Mouse (Mus musculus) midbrain, embryonic 12.5 days (tissue): ENCODE results near the gene Alkbh2. TPM values are rescaled to one million over a fixed set of nuclear protein-coding genes. Genes with fewer than 3 reads are reported as not detected.

Experiments
- ATAC-seq: fragments of 200-750 bp; cut with Nextera tagmentation; 2 replicates; pipeline ENCODE4 v1.8.0; 2017; ENCODE audit warnings: low read depth, moderate TSS enrichment, moderate library complexity; ENCODE audit not compliant: low FRiP score
- H3K27ac ChIP-seq: fragments of 300-500 bp; sonication (generic); replicated peaks from 2 replicates; pipeline ENCODE4 v1.5.1; 2016; ENCODE audit warnings: mild to moderate bottlenecking
- H3K27me3 ChIP-seq: fragments of 300-500 bp; sonication (generic); 2 replicates; pipeline ENCODE4 v1.6.1; 2016; ENCODE audit warnings: mild to moderate bottlenecking
- H3K36me3 ChIP-seq: fragments of 300-500 bp; sonication (generic); 2 replicates; pipeline ENCODE4 v1.6.1; 2016
- H3K4me1 ChIP-seq: fragments of 300-500 bp; sonication (generic); 2 replicates; pipeline ENCODE4 v1.6.1; 2016
- H3K4me2 ChIP-seq: fragments of 300-500 bp; sonication (generic); replicated peaks from 2 replicates; pipeline ENCODE4 v1.6.1; 2016; ENCODE audit warnings: mild to moderate bottlenecking, moderate library complexity
- H3K4me3 ChIP-seq: fragments of 300-500 bp; sonication (generic); 2 replicates; pipeline ENCODE4 v1.5.1; 2016; ENCODE audit warnings: mild to moderate bottlenecking
- H3K9ac ChIP-seq: fragments of 300-500 bp; sonication (generic); replicated peaks from 2 replicates; pipeline ENCODE4 v1.6.1; 2016; ENCODE audit warnings: mild to moderate bottlenecking, moderate library complexity
- H3K9me3 ChIP-seq: fragments of 300-500 bp; sonication (generic); 2 replicates; pipeline ENCODE4 v1.6.1; 2016; ENCODE audit warnings: mild to moderate bottlenecking
- WGBS: fragments of 180-500 bp; shearing (Covaris S2); methylation state at CpG from one replicate; pipeline ENCODE4 v1.1.7; 2016; 5-methylcytosine and 5-hydroxymethylcytosine counted together
- polyA plus RNA-seq: library from polyadenylated mRNA; unstranded; fragments of >200 nt; fragmentation: Nextera tagmentation; extraction: Ambion mirVana; gene quantifications from 2 replicates; pipeline ENCODE4 v1.2.1, GENCODE M21; 2016

Gene Alkbh2
- polyA plus RNA-seq, 1 experiment from 2014 or later: 12.7 TPM

DNA sequence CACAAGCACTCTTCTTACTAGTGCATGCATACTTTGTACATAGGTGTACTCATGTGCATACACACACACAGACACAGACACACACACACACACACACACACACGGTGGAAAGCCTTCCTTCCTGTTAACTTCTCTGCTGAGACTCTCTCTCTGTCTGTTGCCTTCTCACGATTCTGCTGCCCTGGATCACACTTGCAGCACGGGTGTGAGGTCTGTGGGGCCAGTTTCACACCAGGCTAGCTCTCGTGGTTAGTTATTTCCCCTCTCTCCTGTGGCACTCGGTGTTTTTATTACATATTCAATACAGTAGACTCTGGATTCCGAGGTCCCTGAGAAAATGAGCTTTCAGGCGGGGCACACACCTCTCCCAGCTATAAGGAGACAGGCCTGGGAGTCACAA is 11.4 kb downstream of the Alkbh2 start:
- Histone ChIP-seq H3K4me3 (no peak overlapping the region), H3K9ac (no peak overlapping the region), H3K4me2 (no peak overlapping the region), H3K36me3 (peaks cover 83% of the 10 kb centered on the region), H3K4me1 (no peaks in the 10 kb centered on the region), H3K27me3 (no peaks in the 10 kb centered on the region), H3K9me3 (no peaks in the 10 kb centered on the region), H3K27ac (no peak overlapping the region)
- WGBS: 87% methylated on average over 7 of the region's 7 CpGs
- no peak for ATAC-seq

DNA sequence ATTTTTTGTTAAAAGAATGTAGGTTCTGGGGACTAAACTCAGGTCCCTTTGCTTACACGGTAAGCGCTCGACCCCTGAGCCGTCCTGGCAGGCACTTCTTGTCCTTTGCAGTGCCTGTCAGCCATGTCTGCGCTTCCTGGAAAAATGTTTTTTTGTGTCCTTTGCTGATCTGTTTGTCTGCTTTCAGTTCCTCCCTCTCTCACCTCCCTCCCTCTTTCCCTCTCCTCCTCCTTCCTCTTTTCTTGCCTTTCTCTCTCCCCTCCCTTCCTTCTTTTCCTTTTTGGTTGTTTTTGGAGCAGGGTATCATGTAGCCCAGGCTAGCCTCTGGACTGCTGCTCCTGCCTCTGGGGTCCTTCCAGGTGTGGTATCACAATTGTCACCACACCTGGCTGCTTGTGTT is 13.0 kb downstream of the Alkbh2 start:
- Histone ChIP-seq H3K9me3 (no peaks in the 10 kb centered on the region), H3K36me3 (peaks cover 83% of the 10 kb centered on the region), H3K4me3 (no peak overlapping the region), H3K4me2 (no peak overlapping the region), H3K27ac (no peak overlapping the region), H3K27me3 (no peaks in the 10 kb centered on the region), H3K4me1 (no peaks in the 10 kb centered on the region), H3K9ac (no peak overlapping the region)
- ATAC-seq: no peak
- 80% methylated on average over 5 of the region's 5 CpGs for WGBS

- WGBS: 85% methylated on average over 6 of the region's 6 CpGs
- peaks cover 84% of the 10 kb centered on the region for H3K36me3 ChIP-seq
- no peaks in the 10 kb centered on the region for H3K9me3 ChIP-seq
- H3K4me2 ChIP-seq: no peak overlapping the region
- no peak overlapping the region for H3K9ac ChIP-seq
- no peaks in the 10 kb centered on the region for H3K4me1 ChIP-seq
- no peak overlapping the region for H3K27ac ChIP-seq
- no peak for ATAC-seq
- no peaks in the 10 kb centered on the region for H3K27me3 ChIP-seq
- no peak overlapping the region for H3K4me3 ChIP-seq
These were observed 14.7 kb downstream of the Alkbh2 start for GRCm38 (mm10) chr5:114113334-114113733.

DNA sequence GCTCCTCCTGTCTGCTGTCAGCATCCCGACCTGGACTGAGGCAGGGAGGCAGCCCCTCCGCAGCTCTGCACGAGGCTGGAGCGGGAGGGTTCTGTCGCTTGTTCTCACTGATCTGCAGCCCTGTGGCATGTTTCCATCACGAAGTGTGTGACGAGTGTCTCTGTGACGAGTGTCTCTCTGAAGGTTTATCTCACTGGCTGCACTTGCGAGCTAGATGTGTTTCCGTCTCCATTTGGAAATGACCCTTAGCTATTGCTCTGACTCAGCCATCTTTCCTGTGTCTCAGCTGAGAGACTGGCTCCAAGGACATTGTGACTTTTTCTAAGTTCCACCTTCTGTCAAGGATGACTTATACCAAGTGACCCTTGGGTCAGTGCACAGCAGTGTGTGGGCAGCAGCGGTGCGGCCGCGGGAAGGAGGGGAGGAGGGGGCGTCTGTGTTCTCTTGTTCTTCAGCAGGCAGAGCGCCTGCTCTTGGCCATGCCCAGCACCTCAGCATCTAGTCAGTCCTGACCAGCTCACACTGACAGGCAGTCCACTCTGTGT is 21.6 kb downstream of the Alkbh2 start:
- 91% methylated on average over 16 of the region's 16 CpGs for whole genome bisulfite sequencing
- H3K27me3 ChIP-seq: no peaks in the 10 kb centered on the region
- no peaks in the 10 kb centered on the region for H3K4me1 ChIP-seq
- no peak overlapping the region for H3K27ac ChIP-seq
- H3K4me3 ChIP-seq: no peak overlapping the region
- no peak overlapping the region for H3K9ac ChIP-seq
- H3K4me2 ChIP-seq: no peak overlapping the region
- ATAC-seq: no peak
- no peaks in the 10 kb centered on the region for H3K9me3 ChIP-seq
- peaks cover 78% of the 10 kb centered on the region for H3K36me3 ChIP-seq

GRCm38 (mm10) chr5:114102807-114103206 is 25.2 kb downstream of the Alkbh2 start:
- Histone ChIP-seq H3K4me1 (peaks cover 14% of the 10 kb centered on the region), H3K9ac (no peak overlapping the region), H3K27me3 (no peaks in the 10 kb centered on the region), H3K36me3 (peaks cover 42% of the 10 kb centered on the region), H3K9me3 (no peaks in the 10 kb centered on the region), H3K4me2 (no peak overlapping the region), H3K27ac (no peak overlapping the region), H3K4me3 (no peak overlapping the region)
- ATAC-seq: no peak
- 83% methylated on average over 1 of the region's 1 CpGs for WGBS

- no peak overlapping the region for H3K4me3 ChIP-seq
- WGBS: 91% methylated on average over 4 of the region's 4 CpGs
- H3K4me2 ChIP-seq: no peak overlapping the region
- no peaks in the 10 kb centered on the region for H3K27me3 ChIP-seq
- H3K4me1 ChIP-seq: peaks cover 14% of the 10 kb centered on the region
- H3K9ac ChIP-seq: no peak overlapping the region
- H3K27ac ChIP-seq: no peak overlapping the region
- no peaks in the 10 kb centered on the region for H3K9me3 ChIP-seq
- H3K36me3 ChIP-seq: peaks cover 34% of the 10 kb centered on the region
- no peak for ATAC-seq
These were observed 26.1 kb downstream of the Alkbh2 start for GRCm38 (mm10) chr5:114101873-114102272.

DNA sequence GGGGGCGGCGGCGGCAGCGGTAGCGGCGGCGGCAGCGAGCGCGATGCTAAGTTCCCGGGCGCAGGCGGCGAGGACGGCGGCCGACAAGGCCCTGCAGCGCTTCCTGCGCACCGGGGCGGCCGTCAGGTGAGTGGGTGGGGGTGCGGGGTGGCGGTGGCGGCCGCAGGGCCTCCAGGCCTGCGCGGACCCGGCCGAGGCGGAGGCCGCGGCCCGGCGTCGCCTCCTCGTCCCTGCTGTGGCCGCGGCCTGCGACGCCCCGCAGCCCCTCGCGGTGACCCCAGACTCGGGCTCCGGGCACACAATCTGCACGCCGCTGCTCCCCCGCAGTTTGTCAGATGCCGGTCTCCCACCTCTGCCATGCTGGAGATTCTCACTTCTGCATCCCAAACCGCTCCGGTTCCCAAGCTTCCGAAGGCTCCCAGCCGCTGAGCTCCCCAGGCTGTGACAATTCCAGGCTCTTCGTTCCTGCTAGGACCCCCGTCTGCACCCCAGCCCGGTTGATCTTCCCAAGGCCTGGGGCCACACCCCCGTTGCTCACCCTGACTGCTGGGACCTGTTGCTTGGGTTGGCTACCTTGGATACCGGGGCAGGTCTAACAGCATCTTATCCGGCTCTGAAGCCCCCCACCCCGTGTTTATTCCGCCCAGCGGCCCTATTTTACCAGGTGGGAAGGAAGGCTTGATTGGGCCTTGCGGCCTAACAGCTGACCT is 27.5 kb downstream of the Alkbh2 start:
- WGBS: 3% methylated on average over 43 of the region's 64 CpGs
- peaks cover 21% of the 10 kb centered on the region for H3K36me3 ChIP-seq
- peak; percentile 79 for ATAC-seq
- H3K4me1 ChIP-seq: peaks cover 14% of the 10 kb centered on the region
- peak overlapping the region; percentile 98 for H3K4me3 ChIP-seq
- no peaks in the 10 kb centered on the region for H3K27me3 ChIP-seq
- H3K9ac ChIP-seq: peak overlapping the region; percentile 98
- H3K27ac ChIP-seq: peak overlapping the region; percentile 82
- H3K9me3 ChIP-seq: no peaks in the 10 kb centered on the region
- peak overlapping the region; percentile 100 for H3K4me2 ChIP-seq

- ATAC-seq: peak; percentile 91
- Histone ChIP-seq H3K9me3 (no peaks in the 10 kb centered on the region), H3K27ac (peak overlapping the region; percentile 82), H3K4me2 (peak overlapping the region; percentile 100), H3K4me3 (peak overlapping the region; percentile 98), H3K4me1 (peaks cover 14% of the 10 kb centered on the region), H3K36me3 (peaks cover 14% of the 10 kb centered on the region), H3K9ac (peak overlapping the region; percentile 98), H3K27me3 (no peaks in the 10 kb centered on the region)
- 7% methylated on average over 37 of the region's 37 CpGs for WGBS
These were observed 28.2 kb downstream of the Alkbh2 start for GRCm38 (mm10) chr5:114099709-114100389.

DNA sequence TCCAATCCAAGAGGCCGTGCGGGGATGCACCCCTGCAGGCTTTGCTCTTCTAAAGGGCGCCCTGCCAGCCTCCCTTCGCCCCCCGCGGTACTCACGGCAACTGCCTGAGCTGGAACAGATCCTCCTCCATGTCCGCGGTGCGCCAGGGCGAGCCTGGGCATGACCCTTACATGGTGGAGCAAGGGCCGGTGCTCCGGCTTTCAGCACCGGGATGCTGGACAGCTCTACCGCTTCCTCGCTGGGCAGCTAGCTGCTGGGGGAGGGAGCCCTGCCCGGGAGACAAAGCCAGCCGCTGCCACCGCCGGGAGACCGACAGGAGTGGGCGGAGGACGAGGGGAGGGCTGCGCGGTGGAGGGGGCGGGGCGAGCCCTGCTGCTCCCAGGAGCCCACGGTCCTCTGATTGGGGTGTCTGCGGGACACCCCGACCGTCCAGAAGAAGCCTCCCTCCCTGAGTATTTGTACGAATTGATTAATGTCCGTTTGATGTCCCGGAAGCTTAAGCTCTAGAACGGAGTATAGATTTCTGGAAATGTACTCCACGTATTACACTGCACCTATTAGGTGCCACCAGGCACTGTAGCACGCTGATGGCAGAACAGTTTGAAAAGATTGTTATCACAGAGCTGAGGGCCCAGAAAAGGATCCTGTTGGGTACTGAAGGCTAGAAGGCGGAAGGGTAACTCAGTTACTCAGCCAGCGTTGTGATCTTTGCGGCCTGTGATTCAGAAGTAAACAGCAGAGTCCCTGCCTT is 36.8 kb downstream of the Alkbh2 start, which contains the start of gene Svop:
TSS of gene Svop (minus strand) at position 514 of the 751 bp plus-strand sequence.
- 3% methylated on average over 39 of the region's 40 CpGs for WGBS

DNA sequence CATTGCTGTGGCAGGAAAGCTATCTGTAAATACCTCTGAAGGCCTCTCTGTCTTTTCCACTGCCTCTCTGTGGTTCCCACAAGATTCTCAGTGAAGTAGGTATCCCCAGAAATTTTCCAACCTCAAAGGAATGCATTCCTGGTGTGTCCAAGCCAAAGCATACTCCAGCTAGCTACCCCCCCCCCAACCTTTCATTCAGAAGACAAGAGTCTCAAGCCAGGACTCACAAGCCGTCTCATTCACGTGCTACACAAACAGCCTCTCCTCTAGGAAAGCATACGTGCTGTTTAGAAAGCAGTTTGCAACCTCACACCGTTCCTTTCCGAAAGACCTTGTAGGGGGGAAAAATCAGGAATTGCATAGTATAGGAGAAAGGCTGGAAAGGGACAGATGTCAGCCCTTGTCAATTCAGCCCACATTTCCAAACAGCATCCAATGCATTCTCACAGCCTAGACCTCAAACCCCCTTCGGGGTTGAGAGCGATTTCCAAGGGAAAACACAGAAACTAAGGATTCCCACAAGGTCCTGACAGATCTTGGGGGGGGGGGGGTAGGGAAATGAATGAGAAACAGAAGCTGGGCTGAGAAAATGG is 37.5 kb downstream of the Alkbh2 start:
- Histone ChIP-seq H3K4me3 (peak overlapping the region; percentile 65), H3K36me3 (no peaks in the 10 kb centered on the region), H3K9ac (peak overlapping the region; percentile 77), H3K9me3 (no peaks in the 10 kb centered on the region), H3K27me3 (0 out of 2 replicates have a peak, but pooled peaks cover 4% of the 10 kb centered on the region), H3K4me1 (peaks cover 21% of the 10 kb centered on the region), H3K4me2 (peak overlapping the region; percentile 61), H3K27ac (peak overlapping the region; percentile 85)
- ATAC-seq: no peak
- WGBS: 9% methylated on average over 7 of the region's 7 CpGs

More for the DNA sequence above, 36.8 kb downstream of the Alkbh2 start, which contains the start of gene Svop:
- H3K4me1 ChIP-seq: peaks cover 21% of the 10 kb centered on the region
- 0 out of 2 replicates have a peak, but pooled peaks cover 4% of the 10 kb centered on the region for H3K27me3 ChIP-seq
- H3K9ac ChIP-seq: peak within 1 kb of the TSS; percentile 77
- peak within 1 kb of the TSS; percentile 85 for H3K27ac ChIP-seq
- peak within 1 kb of the TSS; percentile 61 for H3K4me2 ChIP-seq
- H3K36me3 ChIP-seq: no peaks in the 10 kb centered on the region
- ATAC-seq: peak; percentile 72
- H3K4me3 ChIP-seq: peak within 1 kb of the TSS; percentile 65
- no peaks in the 10 kb centered on the region for H3K9me3 ChIP-seq

- Histone ChIP-seq H3K9ac (no peak overlapping the region), H3K4me3 (no peak overlapping the region), H3K36me3 (no peaks in the 10 kb centered on the region), H3K4me1 (peaks cover 21% of the 10 kb centered on the region), H3K9me3 (no peaks in the 10 kb centered on the region), H3K27ac (no peak overlapping the region), H3K4me2 (no peak overlapping the region), H3K27me3 (0 out of 2 replicates have a peak, but pooled peaks cover 4% of the 10 kb centered on the region)
- ATAC-seq: no peak
- 80% methylated on average over 12 of the region's 12 CpGs for WGBS
These were observed 40.0 kb downstream of the Alkbh2 start for GRCm38 (mm10) chr5:114087875-114088480.
